Mouse (Mus musculus): ENCODE measurements around the gene Sez6l2.
"Not testable (repeated sequence)": the region's sequence is repeated elsewhere in the genome, so short reads cannot be mapped to it uniquely, and the experiment has no call there.

The Sez6l2 gene

GRCm38 (mm10) chr7:126949793-126950646 is at the start of gene Sez6l2:
Gene Sez6l2, plus strand, starts transcription at chr7:126950563.
- peak; percentile 84 to 97 for DNase-seq (ENCODE audit: low spot score in 2 of 2)

GRCm38 (mm10) chr7:126905590-126905989 is 44.8 kb upstream of the Sez6l2 start:
- no peak for DNase-seq (ENCODE audit: low spot score in 2 of 2)

GRCm38 (mm10) chr7:126914844-126915243 is 35.5 kb upstream of the Sez6l2 start:
- no peak for DNase-seq (ENCODE audit: low spot score in 2 of 2)

GRCm38 (mm10) chr7:126918356-126918755 is 32.0 kb upstream of the Sez6l2 start:
- DNase-seq (ENCODE audit: low spot score in 2 of 2) = not testable (repeated sequence)

- DNase-seq (ENCODE audit: low spot score in 2 of 2) = no peak
Measured at GRCm38 (mm10) chr7:126919973-126920372, 30.4 kb upstream of the Sez6l2 start.

- DNase-seq (ENCODE audit: low spot score in 2 of 2) = no peak
Measured at GRCm38 (mm10) chr7:126921563-126921962, 28.8 kb upstream of the Sez6l2 start.

GRCm38 (mm10) chr7:126922624-126923060 is 27.7 kb upstream of the Sez6l2 start, which contains the start of gene Tmem219:
Gene Tmem219, minus strand, starts transcription at chr7:126922917.
- DNase-seq (ENCODE audit: low spot score in 2 of 2) = no peak

GRCm38 (mm10) chr7:126923999-126924398 is 26.4 kb upstream of the Sez6l2 start:
- DNase-seq (ENCODE audit: low spot score in 2 of 2) = no peak

GRCm38 (mm10) chr7:126926299-126926698 is 24.1 kb upstream of the Sez6l2 start:
- DNase-seq (ENCODE audit: low spot score in 2 of 2) = no peak

- peak; percentile 85 to 94 for DNase-seq (ENCODE audit: low spot score in 2 of 2)
Measured at GRCm38 (mm10) chr7:126928384-126929037, 21.9 kb upstream of the Sez6l2 start, which contains the start of gene Kctd13. Gene Kctd13, plus strand, starts transcription at chr7:126928879.

GRCm38 (mm10) chr7:126929046-126929445 is 21.3 kb upstream of the Sez6l2 start:
- no peak for DNase-seq (ENCODE audit: low spot score in 2 of 2)

GRCm38 (mm10) chr7:126932652-126933051 is 17.7 kb upstream of the Sez6l2 start:
- DNase-seq (ENCODE audit: low spot score in 2 of 2) = no peak

- DNase-seq (ENCODE audit: low spot score in 2 of 2) = no peak
Measured at GRCm38 (mm10) chr7:126941171-126941570, 9.2 kb upstream of the Sez6l2 start.

GRCm38 (mm10) chr7:126941801-126942200 is 8.6 kb upstream of the Sez6l2 start:
- no peak for DNase-seq (ENCODE audit: low spot score in 2 of 2)

- peak; percentile 16 to 51 for DNase-seq (ENCODE audit: low spot score in 2 of 2)
Measured at GRCm38 (mm10) chr7:126946530-126946929, 3.8 kb upstream of the Sez6l2 start.

- no peak for DNase-seq (ENCODE audit: low spot score in 2 of 2)
Measured at GRCm38 (mm10) chr7:126948626-126949025, 1.7 kb upstream of the Sez6l2 start.

GRCm38 (mm10) chr7:126949403-126949792 is 965 bp upstream of the Sez6l2 start, which contains the start of gene Asphd1:
Gene Asphd1, minus strand, starts transcription at chr7:126949582.
- DNase-seq (ENCODE audit: low spot score in 2 of 2) = no peak

GRCm38 (mm10) chr7:126950647-126951615 is 568 bp downstream of the Sez6l2 start:
- no peak for DNase-seq (ENCODE audit: low spot score in 2 of 2)

- DNase-seq (ENCODE audit: low spot score in 2 of 2) = no peak
Measured at GRCm38 (mm10) chr7:126951741-126952140, 1.4 kb downstream of the Sez6l2 start.

- DNase-seq (ENCODE audit: low spot score in 2 of 2) = no peak
Measured at GRCm38 (mm10) chr7:126952646-126953045, 2.3 kb downstream of the Sez6l2 start.

- DNase-seq (ENCODE audit: low spot score in 2 of 2) = no peak
Measured at GRCm38 (mm10) chr7:126955125-126955524, 4.8 kb downstream of the Sez6l2 start.

Data from thymus, postnatal 10 days (tissue).